Mouse (Mus musculus) kidney, embryonic 15.5 days (tissue): Measurements from ENCODE around the gene Jazf1. TPM values are rescaled to one million over a fixed set of nuclear protein-coding genes. Genes with fewer than 3 reads are reported as not detected.

Experiments
- ATAC-seq: fragments of 200-750 bp; cut with Nextera tagmentation; replicated peaks from 2 replicates; pipeline ENCODE4 v1.8.0; 2017; ENCODE audit warnings: moderate TSS enrichment; ENCODE audit not compliant: low FRiP score
- H3K27ac ChIP-seq: fragments of 300-500 bp; sonication (generic); 2 replicates; pipeline ENCODE4 v1.5.1; 2015; ENCODE audit warnings: mild to moderate bottlenecking, inconsistent platforms
- H3K27me3 ChIP-seq: fragments of 300-500 bp; sonication (generic); 2 replicates; pipeline ENCODE4 v1.6.1; 2015; ENCODE audit warnings: inconsistent platforms
- H3K36me3 ChIP-seq: fragments of 300-500 bp; sonication (generic); 2 replicates; pipeline ENCODE4 v1.6.1; 2015; ENCODE audit warnings: inconsistent platforms
- H3K4me1 ChIP-seq: fragments of 300-500 bp; sonication (generic); 2 replicates; pipeline ENCODE4 v1.6.1; 2015; ENCODE audit warnings: inconsistent platforms
- H3K4me2 ChIP-seq: fragments of 300-500 bp; sonication (generic); 2 replicates; pipeline ENCODE4 v1.6.1; 2015; ENCODE audit warnings: moderate library complexity, mild to moderate bottlenecking, inconsistent platforms
- H3K4me3 ChIP-seq: fragments of 300-500 bp; sonication (generic); replicated peaks from 2 replicates; pipeline ENCODE4 v1.5.1; 2015; ENCODE audit warnings: mild to moderate bottlenecking, inconsistent platforms
- H3K9ac ChIP-seq: fragments of 300-500 bp; sonication (generic); 2 replicates; pipeline ENCODE4 v1.6.1; 2015; ENCODE audit warnings: mild to moderate bottlenecking, inconsistent platforms
- H3K9me3 ChIP-seq: fragments of 300-500 bp; sonication (generic); replicated peaks from 2 replicates; pipeline ENCODE4 v1.6.1; 2016; ENCODE audit warnings: inconsistent platforms
- WGBS: fragments of 180-500 bp; shearing (Covaris S2); methylation state at CpG from one replicate; pipeline ENCODE4 v1.1.7; 2015; ENCODE audit warnings: mixed read lengths; 5-methylcytosine and 5-hydroxymethylcytosine counted together
- polyA plus RNA-seq: library from polyadenylated mRNA; unstranded; fragments of >200 nt; fragmentation: Nextera tagmentation; extraction: Ambion mirVana; gene quantifications from 2 replicates; pipeline ENCODE4 v1.2.1, GENCODE M21; 2015

Jazf1 gene
- polyA plus RNA-seq, 1 experiment from 2014 or later: 3.9 TPM

DNA sequence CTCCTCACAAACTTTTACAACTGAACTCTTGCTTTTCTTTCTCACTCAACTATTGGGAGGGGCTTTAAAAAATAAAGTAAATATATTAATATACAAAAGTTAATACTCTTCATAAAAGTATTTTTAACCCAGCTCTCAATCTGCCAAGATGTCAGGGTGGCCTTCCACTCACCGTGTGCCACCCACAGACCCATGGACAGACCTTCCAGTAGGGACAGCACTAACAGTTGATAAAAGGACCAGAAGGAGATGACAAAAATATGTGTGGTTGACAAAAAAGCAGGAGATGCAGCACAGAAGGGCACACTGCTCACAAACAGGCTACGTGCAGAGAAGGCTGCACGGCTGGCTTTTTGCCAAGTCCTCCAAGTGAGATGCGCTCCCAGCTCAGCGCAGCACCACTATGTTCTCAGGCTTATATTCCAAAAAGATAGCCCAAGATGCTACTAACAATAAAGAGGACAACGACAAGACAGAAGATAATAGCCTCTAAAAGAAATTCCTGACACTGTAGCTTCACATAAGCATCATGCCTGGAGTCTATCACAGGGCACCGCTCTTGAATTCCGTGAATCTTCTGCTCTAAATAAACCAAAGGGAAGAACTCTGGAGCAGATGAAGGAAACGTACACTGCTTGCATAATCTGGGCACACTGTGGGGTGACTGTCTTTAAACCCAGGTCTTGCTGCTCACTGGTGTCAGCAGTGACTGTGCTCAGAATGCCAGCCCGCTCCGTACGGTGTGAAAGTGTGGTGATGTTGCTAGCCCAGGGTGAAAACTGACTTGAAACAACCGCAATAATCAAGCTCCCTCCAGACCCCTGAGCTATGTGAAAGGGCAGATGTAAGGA lies 104.4 kb downstream of the Jazf1 start:
- H3K27ac ChIP-seq: no peak overlapping the region
- H3K36me3 ChIP-seq: no peaks in the 10 kb centered on the region
- H3K9me3 ChIP-seq: no peaks in the 10 kb centered on the region
- peaks cover 49% of the 10 kb centered on the region for H3K4me1 ChIP-seq
- WGBS: 75% methylated on average over 13 of the region's 13 CpGs
- no peak overlapping the region for H3K9ac ChIP-seq
- H3K4me3 ChIP-seq: no peak overlapping the region
- no peak overlapping the region for H3K4me2 ChIP-seq
- H3K27me3 ChIP-seq: no peaks in the 10 kb centered on the region
- no peak for ATAC-seq

DNA sequence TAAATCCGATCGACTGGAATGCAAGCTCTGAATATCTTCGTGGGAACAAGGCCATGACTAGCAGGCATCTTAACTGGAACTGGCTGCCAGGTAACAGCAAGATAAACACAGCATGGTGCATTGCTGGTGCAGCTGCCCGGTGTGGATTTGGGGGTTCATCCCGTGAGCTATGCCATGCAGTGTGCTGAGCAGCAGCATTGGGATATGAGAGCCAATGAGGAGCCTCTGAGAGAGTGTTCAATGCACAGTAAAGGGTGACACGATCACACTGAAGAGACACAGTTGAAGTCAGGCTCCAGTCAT lies 105.0 kb downstream of the Jazf1 start:
- WGBS: 50% methylated on average over 6 of the region's 6 CpGs

DNA sequence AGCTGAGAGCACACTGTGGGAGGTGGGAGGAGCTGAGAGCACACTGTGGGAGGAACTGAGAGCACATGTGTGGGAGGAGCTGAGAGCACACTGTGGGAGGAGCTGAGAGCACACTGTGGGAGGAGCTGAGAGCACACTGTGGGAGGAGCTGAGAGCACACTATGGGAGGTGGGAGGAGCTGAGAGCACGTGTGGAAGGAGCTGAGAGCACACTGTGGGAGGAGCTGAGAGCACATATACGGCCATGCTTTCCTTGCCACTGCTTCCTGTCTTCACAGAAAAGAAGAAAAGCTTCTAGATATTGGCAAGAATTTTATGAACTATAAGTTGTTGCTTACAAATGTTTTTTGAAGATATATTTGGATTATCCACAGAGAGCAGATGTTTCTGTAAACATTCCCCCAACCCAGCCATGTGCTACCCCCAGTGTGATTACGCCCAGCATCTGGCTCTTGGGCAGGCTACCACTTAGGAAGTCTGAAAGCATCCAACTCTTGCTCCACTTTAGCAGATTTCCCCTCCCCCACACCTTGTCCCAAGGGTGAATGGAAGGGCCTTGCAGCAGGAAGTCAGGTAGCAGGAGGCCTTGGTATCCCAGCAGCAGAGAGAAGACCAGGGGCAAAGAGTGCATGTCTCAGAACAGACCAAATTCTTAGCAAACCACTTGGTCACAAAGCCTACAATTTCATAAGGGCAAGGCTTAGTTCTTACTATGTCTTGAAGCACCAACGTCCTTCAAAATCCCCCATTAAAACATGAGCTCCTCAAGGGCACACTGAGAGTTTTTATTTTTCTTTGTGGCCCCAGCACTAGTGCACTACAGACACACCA lies 105.6 kb downstream of the Jazf1 start:
- H3K4me1 ChIP-seq: peaks cover 45% of the 10 kb centered on the region
- no peaks in the 10 kb centered on the region for H3K27me3 ChIP-seq
- peak overlapping the region; percentile 74 for H3K27ac ChIP-seq
- 66% methylated on average over 4 of the region's 4 CpGs for WGBS
- ATAC-seq: no peak
- H3K4me2 ChIP-seq: no peak overlapping the region
- no peak overlapping the region for H3K9ac ChIP-seq
- no peaks in the 10 kb centered on the region for H3K36me3 ChIP-seq
- H3K9me3 ChIP-seq: no peaks in the 10 kb centered on the region
- no peak overlapping the region for H3K4me3 ChIP-seq

More for the DNA sequence above, 105.0 kb downstream of the Jazf1 start:
- no peaks in the 10 kb centered on the region for H3K27me3 ChIP-seq
- H3K27ac ChIP-seq: no peak overlapping the region
- ATAC-seq: 0 out of 2 replicates have a peak, but pooled peaks have one; percentile 16
- H3K4me1 ChIP-seq: peaks cover 44% of the 10 kb centered on the region
- no peaks in the 10 kb centered on the region for H3K9me3 ChIP-seq
- H3K4me3 ChIP-seq: no peak overlapping the region
- no peaks in the 10 kb centered on the region for H3K36me3 ChIP-seq
- H3K4me2 ChIP-seq: no peak overlapping the region
- H3K9ac ChIP-seq: no peak overlapping the region

DNA sequence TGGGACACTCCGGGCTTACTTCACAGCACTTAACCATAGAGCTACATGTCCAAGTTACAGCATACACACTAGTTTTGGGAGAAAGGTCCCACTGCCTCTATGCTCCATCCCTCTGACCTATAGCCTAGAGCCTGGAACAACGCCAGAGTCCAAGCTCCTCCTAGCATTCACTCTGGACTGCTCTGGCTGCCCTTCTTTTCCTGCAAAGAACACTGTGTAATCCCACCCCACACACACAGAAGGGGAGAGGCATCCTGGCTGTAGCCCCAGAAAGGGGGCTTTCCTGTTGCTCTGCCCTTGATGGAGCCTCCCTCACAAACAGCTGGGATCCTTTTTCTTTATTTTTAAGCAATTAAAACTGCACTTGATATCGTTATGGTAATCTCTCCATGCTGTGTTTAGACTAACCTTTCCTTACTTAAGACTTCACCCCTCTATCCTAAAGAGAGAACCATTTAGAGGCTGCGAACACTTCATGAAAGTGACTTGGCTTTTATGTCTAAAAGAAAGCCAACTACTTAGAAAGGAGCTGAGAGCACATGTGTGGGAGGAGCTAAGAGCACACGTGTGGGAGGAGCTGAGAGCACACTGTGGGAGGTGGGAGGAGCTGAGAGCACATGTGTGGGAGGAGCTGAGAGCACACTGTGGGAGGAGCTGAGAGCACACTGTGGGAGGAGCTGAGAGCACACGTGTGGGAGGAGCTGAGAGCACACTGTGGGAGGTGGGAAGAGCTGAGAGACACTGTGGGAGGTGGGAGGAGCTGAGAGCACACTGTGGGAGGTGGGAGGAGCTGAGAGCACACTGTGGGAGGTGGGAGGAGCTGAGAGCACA lies 106.6 kb downstream of the Jazf1 start:
- ATAC-seq: peak; percentile 79
- Histone ChIP-seq H3K27ac (peak overlapping the region; percentile 74), H3K36me3 (no peaks in the 10 kb centered on the region)

DNA sequence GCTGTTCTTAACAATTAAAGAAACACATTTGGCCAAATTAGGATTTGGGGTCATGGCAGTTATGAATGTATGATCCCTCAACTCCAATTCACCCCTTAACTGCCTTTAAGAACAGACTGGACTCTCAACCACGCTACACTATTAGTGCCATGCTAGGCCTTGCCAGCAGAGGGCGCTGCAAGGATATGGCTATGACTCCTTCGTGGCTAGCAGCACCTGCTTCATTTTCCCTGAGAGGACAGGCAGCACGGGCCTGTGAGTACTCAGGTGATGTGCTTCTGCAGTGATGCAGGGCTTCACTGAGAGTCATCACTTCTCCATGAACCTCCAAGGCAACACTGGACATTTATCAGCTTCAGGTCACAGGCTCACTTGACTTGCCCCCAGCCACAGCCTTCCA lies 110.7 kb downstream of the Jazf1 start:
- Histone ChIP-seq H3K4me3 (no peak overlapping the region), H3K9ac (no peak overlapping the region), H3K9me3 (no peaks in the 10 kb centered on the region), H3K4me1 (peaks cover 13% of the 10 kb centered on the region), H3K27me3 (no peaks in the 10 kb centered on the region), H3K27ac (no peak overlapping the region), H3K36me3 (no peaks in the 10 kb centered on the region), H3K4me2 (no peak overlapping the region)
- WGBS: 5% methylated on average over 4 of the region's 4 CpGs
- no peak for ATAC-seq

More for the DNA sequence above, 106.6 kb downstream of the Jazf1 start:
- no peak overlapping the region for H3K4me2 ChIP-seq
- 47% methylated on average over 6 of the region's 6 CpGs for WGBS
- H3K4me1 ChIP-seq: peaks cover 45% of the 10 kb centered on the region
- H3K4me3 ChIP-seq: no peak overlapping the region
- no peak overlapping the region for H3K9ac ChIP-seq
- no peaks in the 10 kb centered on the region for H3K27me3 ChIP-seq
- H3K9me3 ChIP-seq: no peaks in the 10 kb centered on the region

DNA sequence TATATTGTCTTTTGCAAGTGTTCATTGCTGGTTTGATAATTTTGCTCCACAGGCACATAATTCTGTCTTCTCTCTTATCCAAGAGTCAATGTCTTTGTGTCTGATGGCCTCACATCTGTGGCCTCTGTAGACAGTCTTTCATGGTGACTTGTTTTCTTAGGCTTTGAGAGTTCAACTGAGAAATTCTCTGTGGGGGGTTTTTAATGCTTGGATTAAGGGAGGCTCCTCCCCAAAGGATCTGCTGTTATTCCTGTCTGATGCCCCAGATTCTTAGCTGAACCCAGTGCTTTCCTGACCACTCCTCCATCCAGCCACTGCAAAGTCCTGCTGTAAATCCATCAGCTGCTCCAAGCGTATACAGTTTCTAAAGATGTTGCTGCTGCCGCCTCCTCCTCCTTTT lies 112.3 kb downstream of the Jazf1 start:
- peaks cover 10% of the 10 kb centered on the region; the same call in 1 of the 2 replicates for H3K4me1 ChIP-seq
- H3K36me3 ChIP-seq: no peaks in the 10 kb centered on the region
- H3K9me3 ChIP-seq: no peaks in the 10 kb centered on the region
- no peak for ATAC-seq
- no peak overlapping the region for H3K4me3 ChIP-seq
- no peak overlapping the region for H3K4me2 ChIP-seq
- H3K27me3 ChIP-seq: no peaks in the 10 kb centered on the region
- H3K27ac ChIP-seq: no peak overlapping the region
- H3K9ac ChIP-seq: no peak overlapping the region
- WGBS: 39% methylated on average over 2 of the region's 2 CpGs

DNA sequence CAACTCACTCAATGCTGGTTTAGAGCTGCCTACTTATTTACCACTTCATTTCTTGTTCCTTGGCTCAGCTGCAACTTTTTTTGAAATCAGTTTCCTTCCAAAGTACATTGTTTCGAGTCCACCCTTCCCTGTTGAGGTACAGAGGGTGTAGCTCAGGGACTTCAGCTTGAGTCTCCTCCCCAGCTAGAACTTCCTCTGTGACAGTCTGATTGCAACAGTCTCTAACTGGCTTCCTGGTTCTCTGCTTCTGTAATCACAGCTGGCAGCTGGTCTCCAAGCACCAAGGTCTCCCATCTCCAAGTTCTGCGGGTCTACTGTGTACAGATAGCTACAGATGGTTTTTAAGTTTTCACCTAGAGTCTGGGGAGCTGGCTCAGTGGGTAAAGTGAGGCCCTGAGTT lies 113.1 kb downstream of the Jazf1 start:
- Histone ChIP-seq H3K4me2 (no peak overlapping the region), H3K27me3 (no peaks in the 10 kb centered on the region), H3K27ac (no peak overlapping the region), H3K4me3 (no peak overlapping the region), H3K4me1 (peaks cover 10% of the 10 kb centered on the region; the same call in 1 of the 2 replicates), H3K36me3 (no peaks in the 10 kb centered on the region), H3K9me3 (no peaks in the 10 kb centered on the region), H3K9ac (no peak overlapping the region)
- 85% methylated on average over 2 of the region's 2 CpGs for WGBS
- ATAC-seq: no peak

DNA sequence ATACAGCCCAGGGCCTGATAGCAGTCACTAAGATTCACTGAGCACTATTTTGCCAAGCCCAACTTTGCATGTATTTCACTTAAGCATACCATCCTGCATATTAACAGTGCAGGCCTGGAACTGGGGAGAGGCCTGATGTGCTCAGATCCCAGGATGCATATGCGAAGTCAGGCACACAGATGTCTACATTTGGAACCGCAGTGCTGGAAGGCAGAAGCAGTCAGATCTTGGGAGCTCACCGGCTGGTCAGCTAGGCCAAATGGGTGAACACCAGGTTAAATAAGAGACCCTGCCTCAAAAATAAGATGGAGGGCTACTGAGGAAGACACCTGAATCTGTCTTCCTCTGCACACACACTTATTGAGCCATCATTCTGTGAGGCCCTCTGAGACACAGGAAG lies 113.6 kb downstream of the Jazf1 start:
- H3K9me3 ChIP-seq: no peaks in the 10 kb centered on the region
- H3K4me2 ChIP-seq: no peak overlapping the region
- no peak overlapping the region for H3K27ac ChIP-seq
- H3K36me3 ChIP-seq: no peaks in the 10 kb centered on the region
- peaks cover 10% of the 10 kb centered on the region; the same call in 1 of the 2 replicates for H3K4me1 ChIP-seq
- 93% methylated on average over 3 of the region's 3 CpGs for WGBS
- H3K27me3 ChIP-seq: no peaks in the 10 kb centered on the region
- no peak overlapping the region for H3K4me3 ChIP-seq
- no peak overlapping the region for H3K9ac ChIP-seq
- ATAC-seq: no peak

DNA sequence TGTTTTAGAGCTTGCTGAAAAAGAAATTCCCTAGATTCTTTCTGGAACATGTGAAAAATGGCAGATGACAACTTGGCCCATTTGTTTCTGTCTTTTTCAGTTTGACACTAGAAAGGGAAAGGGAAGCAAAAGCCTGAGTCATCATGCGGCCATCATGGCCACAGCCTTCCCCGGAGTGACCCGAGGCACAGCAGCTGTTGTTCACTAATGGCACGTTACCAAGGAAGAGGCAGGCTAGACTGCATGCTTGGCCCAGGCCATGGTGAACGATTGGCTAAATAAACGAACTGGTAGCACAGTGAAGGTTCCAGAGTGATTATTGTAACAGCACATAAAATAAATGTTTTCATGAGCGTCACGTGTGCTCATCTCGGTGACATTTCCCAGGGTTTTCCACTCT lies 114.0 kb downstream of the Jazf1 start:
- Histone ChIP-seq H3K9me3 (no peaks in the 10 kb centered on the region), H3K27ac (no peak overlapping the region), H3K36me3 (no peaks in the 10 kb centered on the region), H3K4me3 (no peak overlapping the region), H3K9ac (no peak overlapping the region), H3K27me3 (no peaks in the 10 kb centered on the region), H3K4me2 (no peak overlapping the region), H3K4me1 (peaks cover 10% of the 10 kb centered on the region; the same call in 1 of the 2 replicates)
- ATAC-seq: no peak
- 74% methylated on average over 9 of the region's 9 CpGs for WGBS

DNA sequence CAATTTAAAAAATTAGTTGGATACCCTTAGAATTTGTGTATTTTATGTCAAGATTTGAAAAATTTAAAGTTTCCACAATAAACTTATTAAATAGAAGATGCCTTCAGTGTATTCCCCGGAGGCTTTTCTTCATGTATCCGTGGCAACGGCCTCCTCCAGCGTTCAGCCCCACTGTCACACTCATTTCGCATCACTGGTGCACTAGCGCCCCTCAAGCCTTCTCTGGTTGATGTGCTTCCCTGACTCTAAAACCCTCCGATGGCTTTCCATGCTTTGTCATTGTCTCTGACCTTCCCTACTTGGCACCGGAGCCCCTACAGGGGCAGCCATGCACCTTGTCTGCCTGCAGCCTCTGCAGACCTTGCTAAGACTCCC lies 115.9 kb downstream of the Jazf1 start:
- no peaks in the 10 kb centered on the region for H3K27me3 ChIP-seq
- H3K9ac ChIP-seq: no peak overlapping the region
- H3K36me3 ChIP-seq: no peaks in the 10 kb centered on the region
- H3K4me2 ChIP-seq: no peak overlapping the region
- no peaks in the 10 kb centered on the region for H3K9me3 ChIP-seq
- 79% methylated on average over 8 of the region's 8 CpGs for WGBS
- no peak overlapping the region for H3K4me3 ChIP-seq
- no peak overlapping the region for H3K27ac ChIP-seq
- ATAC-seq: no peak
- peaks cover 5% of the 10 kb centered on the region; the same call in 1 of the 2 replicates for H3K4me1 ChIP-seq

DNA sequence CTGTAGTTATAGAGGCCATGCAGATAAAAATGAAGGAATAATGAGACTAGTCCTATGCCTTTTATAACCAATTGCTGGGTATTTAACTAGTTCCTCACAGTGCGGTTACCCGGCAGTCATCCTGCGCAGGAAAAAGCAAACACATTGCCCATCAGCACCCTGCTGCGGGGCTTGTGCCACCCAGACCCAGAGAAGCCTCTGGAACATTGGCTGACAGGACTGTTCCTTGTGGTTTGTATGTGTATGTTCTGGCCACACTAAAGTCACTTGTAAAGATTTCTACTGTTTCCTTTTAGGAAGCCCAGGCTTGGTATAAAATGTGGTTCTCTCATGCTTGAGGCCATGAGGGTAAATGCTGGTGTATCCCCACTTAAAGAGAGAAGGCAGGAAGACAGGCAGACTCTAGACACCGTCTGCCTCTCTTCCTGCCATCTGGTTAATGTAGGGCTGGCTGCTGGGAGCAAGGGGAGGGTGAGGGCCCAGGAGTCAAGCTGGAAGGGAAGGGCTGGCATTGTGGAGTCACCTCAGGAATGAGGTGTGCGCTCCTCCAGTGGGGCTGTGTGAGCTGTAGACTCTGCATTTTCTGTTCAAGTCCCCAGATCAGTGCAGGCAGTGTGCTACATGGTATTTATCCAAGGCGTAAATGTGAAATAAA lies 116.4 kb downstream of the Jazf1 start:
- Histone ChIP-seq H3K27me3 (no peaks in the 10 kb centered on the region), H3K4me3 (no peak overlapping the region), H3K27ac (no peak overlapping the region), H3K4me2 (no peak overlapping the region), H3K9ac (no peak overlapping the region), H3K36me3 (no peaks in the 10 kb centered on the region), H3K4me1 (peaks cover 5% of the 10 kb centered on the region; the same call in 1 of the 2 replicates), H3K9me3 (no peaks in the 10 kb centered on the region)
- 80% methylated on average over 7 of the region's 7 CpGs for WGBS
- no peak for ATAC-seq
